Mouse (Mus musculus) heart, adult 2 months (tissue): ENCODE measurements around the gene Svop.

Experiments used
- CTCF ChIP-seq: fragments of 200-600 bp; IDR thresholded peaks from 2 replicates; pipeline ENCODE4 v1.8.1; 2022; ENCODE audit warnings: antibody characterized with exemption, mild to moderate bottlenecking, moderate library complexity
- POLR2A ChIP-seq: fragments of 200-500 bp; IDR thresholded peaks from 2 replicates; pipeline ENCODE4 v1.6.1; 2011; ENCODE audit warnings: mild to moderate bottlenecking, low read depth, low read length, control low read depth; ENCODE audit not compliant: insufficient read depth

GRCm38 (mm10) chr5:114061675-114062074 is 29.7 kb downstream of the Svop start:
- TF ChIP-seq POLR2A (no peak), CTCF (no peak)
